Mouse (Mus musculus): ENCODE data around the gene Pced1b.

GRCm38 (mm10) chr15:97247791-97248161, 869 bp downstream of the Pced1b start:
- TF ChIP-seq CTCF (IDR thresholded peaks at IDR 0.05; ENCODE audit: low read depth, low read length) (no peak), GATA2 (IDR thresholded peaks at IDR 0.05; ENCODE audit: borderline replicate concordance, low read depth, low read length) (no peak)

Data from G1E (cell line).